Mouse (Mus musculus) heart, postnatal 25 days (tissue): ENCODE measurements around the gene Mosmo. TPM values are rescaled to one million over a fixed set of nuclear protein-coding genes. Genes with fewer than 3 reads are reported as not detected.
A peak's percentile ranks its signal among the peaks of the same experiment; 100 is the strongest.
"Not testable (repeated sequence)": the region's sequence is repeated elsewhere in the genome, so short reads cannot be mapped to it uniquely, and the experiment has no call there.

ENCODE experiments used
- DNase-seq: peaks from one replicate; pipeline ENCODE4 v3.0.0; 2022; ENCODE audit warnings: low spot score
- intact Hi-C: fragments of 180-260 bp; cut with DNase I; formaldehyde crosslinking; loops from one replicate; pipeline ENCODE4 v1.15.1; 2025
- total RNA-seq, 2 experiments: library from RNA; stranded (reverse); gene quantifications; 2 replicates each; pipeline ENCODE4 v1.2.3; 2021

The Mosmo gene
- total RNA-seq, 2 experiments from 2014 or later = 26.5 to 30.7 TPM

DNA sequence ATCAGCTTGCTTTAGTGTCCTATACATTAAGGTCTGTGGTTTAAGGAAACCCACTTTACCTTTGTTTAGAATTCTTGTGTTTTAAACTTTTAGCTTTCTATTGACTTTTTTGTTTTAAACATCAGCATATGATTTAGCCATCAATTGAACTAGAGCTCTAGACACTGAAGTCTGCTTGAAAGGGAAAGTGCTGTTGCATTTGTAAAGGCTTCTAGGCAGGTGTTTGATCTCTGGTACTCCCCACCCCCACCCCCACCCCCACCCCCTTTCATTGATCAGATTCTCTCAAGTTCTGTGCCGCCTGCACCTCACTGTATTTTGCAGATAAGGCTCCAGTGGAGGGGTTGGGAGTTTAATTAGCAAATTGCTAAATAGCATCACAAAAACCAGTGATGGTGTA lies 18.2 kb downstream of the Mosmo start:
- intact Hi-C loops = no loop called here
- no peak for DNase-seq

DNA sequence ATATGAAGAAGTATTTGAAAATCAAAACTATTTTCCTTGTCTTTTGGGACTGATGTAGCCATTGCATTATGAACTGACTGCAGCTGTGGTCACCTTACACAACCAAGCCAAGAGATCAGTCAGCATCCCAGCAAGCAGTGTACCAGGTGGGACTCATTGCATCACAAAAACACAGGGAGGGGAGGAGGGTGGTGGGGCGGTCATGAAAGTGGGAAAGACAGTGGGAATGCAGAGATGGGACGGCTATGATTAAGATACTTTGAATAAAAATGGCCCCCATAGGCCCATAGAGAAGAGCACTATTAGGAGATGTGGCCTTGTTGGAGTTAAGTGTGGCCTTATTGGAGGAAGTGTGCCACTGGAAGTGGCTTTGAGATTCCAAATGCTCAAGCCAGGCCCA lies 18.9 kb downstream of the Mosmo start:
- DNase-seq = no peak
- intact Hi-C loops = no loop called here

DNA sequence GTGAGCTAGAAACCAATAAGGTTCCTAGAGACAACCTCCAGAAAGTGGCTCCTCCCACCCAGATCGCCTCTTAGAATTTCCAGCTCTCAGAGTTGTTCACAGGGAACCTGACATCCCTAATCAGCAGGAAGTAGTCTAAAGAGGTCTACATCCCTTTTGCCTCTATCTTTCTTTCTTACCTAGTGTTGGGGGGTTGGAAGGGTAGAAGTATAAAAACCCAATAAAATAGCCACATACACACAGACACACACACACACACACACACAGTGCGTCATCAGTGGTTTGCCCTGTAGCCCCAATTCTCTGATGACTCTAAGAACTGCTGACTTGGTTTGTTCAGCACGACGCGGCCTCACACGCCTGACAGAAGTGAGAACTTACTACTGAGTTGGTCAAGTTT lies 22.2 kb downstream of the Mosmo start:
- intact Hi-C loops = no loop called here

DNA sequence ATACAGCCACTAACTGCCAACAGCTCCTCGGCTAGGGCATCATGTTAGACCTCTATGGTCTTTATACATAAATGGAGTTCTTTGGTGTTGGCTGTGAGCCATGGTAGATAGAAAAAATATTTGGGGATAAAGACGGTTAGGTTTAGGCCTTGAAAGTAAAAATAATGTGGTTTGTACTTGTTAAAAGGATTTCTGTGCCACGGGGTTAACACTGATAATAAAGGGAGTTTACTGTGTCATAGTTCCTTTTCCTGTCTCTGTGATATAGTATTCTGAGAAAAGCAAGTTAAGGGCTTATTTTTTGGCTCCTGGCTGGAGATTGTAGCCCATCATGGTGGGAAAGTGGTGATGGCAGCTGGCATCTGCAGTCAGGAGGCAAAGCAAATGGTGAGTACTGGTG lies 26.5 kb downstream of the Mosmo start:
- intact Hi-C loops = no loop called here

More for the DNA sequence above, 22.2 kb downstream of the Mosmo start:
- no peak for DNase-seq

DNA sequence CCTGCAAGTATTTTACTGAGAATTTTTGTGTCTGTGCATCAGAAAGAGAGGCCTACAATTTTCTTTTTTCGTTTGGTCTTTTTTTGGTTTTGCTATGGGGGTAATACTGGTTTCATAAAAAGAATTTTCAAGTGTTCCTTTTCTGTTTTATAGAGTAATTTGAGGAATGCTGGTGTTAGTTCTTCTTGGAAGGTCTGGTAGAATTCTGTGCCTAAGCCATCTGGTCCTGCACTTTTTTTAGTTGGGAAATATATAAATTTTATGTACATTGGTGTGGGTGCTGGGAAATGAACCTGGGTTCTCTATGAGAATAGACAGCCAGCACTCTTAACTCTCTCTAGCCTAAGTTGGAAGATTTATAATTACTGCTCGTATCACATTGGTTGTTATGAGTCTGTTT lies 34.7 kb downstream of the Mosmo start:
- no peak for DNase-seq
- intact Hi-C loops = no loop called here

More for the DNA sequence above, 26.5 kb downstream of the Mosmo start:
- DNase-seq = no peak

DNA sequence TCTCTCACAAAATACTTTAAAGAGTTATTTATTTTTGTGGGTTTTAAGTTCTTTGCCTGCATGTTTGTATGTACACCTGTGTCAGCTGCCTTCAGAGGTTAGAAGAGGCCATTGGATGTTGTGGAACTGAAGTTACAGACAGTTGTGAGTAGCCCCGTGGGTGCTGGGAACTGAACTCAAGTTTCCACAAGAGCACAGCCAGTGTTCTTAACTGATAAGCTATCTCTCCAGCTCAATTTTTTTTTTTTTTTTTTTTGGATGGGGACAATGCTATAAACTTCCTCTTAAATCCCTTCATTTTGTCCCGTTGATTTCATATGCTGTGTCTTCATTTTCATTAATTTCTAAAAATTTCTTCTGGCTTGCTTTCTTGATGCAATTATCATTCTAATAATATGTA lies 35.8 kb downstream of the Mosmo start:
- intact Hi-C loops = no loop called here
- DNase-seq = no peak

DNA sequence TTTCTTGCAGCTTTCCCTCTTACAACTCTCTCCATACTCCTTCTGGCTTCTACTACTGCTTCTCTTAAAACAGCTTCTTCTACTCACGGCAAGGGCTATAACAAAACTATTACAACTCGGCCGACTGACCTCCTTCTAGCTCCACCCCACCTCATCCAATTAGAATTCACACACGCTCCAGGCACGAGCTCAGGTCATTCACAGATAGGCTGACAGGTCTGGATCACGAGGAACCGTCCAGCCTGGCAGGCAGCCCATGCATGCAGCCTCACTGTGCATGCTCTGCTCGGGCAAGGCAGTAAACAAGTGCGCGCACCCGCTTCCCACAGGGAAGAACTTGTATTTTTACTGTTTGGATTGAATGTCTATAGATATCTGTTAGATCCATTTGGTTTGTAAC lies 36.5 kb downstream of the Mosmo start:
- intact Hi-C loops, DNase-seq: not testable (repeated sequence)

DNA sequence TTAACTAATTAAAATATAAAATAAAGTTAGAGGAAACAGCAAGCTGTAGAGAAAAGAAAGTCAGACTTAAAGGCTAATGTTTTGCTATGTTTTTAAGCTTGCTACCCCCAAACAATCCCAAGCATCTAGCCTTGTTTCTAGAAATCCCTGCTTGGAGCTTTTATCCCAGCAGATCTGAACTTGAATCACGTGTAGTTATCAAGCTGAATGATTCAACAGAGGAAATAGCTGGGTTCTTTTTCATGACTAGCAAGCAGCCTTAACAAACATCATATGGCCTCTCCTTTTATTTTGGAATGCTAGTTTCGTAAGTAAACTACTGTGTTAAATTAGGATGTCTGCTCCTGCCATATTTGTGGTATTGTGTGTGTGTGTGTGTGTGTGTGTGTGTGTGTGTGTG lies 39.8 kb downstream of the Mosmo start:
- no peak for DNase-seq
- intact Hi-C loops = loop anchor here (5.0 kb wide), 1 partner anchor 40 kb away; the partner anchor contains the start of gene Mosmo

DNA sequence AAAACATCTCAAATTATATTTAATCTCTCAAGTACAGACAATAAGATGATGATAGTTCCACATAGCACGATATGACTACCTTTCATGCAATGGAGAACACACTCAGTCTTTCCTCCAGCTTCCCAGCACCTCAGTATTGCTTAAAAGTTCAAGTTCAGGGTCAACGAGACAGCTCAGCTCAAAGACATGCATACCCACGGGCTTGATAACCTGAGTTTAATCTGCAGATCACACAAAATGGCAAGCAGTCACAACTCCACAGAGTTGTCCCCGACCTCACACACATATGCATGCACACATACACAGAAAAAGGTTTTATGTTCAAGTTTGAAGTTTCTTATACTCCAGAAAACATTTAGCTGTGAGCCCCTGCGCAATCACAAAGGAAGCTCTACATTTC lies 43.6 kb downstream of the Mosmo start:
- intact Hi-C loops = no loop called here
- DNase-seq = no peak

DNA sequence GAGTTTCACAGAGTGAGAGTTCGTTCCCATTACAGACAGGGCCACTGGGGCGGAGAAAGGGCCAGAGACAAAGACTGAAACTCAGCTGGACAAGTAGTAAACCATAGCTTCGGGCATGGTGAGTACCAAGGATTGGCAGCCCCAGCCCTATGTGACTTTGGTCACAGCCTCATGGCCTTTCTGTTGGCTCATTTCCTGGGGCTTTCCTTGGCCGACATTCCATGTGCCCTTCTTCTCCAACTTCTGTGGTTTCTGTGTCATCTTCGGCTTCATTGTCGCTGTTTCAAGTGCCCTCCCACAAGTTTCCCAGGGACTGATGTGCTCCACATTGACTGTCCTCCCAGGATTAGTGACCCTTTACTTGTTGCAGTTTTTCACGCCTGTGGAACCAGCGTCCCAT lies 44.0 kb downstream of the Mosmo start:
- intact Hi-C loops = no loop called here
- DNase-seq = no peak

DNA sequence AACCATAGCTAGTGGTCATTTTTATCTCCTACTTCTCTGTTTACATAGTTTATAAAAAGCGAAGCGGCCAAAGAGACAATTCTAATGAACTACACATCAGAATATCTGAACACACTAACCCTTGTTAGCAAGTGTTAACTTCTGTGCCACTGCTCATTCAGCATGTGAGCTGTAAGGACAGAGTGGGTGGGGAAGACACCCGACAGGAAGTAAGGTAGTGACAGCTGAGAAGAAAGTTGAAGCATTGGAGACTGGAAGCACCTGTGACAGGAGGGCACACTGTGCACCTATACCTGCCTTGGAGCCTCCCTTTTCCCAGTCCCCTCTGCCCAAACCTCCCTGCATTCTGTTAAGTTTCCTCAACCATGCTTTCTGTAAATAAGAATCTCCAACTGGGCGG lies 44.6 kb downstream of the Mosmo start:
- intact Hi-C loops = no loop called here
- DNase-seq = no peak

DNA sequence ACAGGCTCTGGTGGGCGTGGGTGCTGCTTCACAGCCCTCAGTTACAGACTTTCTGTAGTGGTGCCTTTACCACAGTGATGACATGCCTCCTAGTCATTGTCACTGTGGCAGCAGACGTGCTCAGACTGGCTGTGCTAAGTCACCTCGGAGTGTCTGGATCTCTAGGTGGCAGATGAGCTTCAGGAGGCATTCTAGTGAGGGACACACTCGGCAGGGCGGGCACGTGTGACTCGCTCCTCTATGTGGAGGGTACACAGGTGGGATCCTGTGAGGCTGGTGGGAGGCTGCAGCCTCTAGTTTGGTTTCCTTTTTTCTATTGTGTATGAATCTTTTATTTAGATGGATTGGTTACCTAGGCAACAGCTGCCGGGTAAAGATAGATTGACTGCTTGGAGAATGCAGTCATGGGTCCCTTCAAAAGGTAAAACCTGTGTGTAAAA lies 45.4 kb downstream of the Mosmo start:
- no peak for DNase-seq
- intact Hi-C loops = no loop called here

DNA sequence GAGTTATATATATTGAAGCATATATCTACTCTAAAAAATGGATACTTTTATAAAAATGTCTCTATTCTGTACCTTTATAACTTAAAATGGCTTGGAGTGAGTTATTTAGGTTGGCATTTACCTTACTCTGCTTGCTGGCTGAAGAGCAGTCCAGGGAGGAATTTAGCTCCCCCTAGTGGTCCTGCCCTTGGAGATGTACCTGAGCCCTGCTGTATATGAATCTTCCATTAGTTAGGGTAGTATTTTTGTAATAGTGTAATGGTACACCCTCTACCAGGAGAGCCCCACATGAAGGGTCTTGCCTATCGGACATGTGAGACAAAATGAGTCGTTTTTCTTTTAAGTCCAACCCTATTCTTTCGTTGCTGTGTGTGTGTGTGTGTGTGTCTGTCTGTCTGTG lies 50.2 kb downstream of the Mosmo start:
- intact Hi-C loops = loop anchor here (2.0 kb wide), 1 partner anchor 57 kb away; the partner anchor contains the start of gene Pdzd9
- DNase-seq = no peak

DNA sequence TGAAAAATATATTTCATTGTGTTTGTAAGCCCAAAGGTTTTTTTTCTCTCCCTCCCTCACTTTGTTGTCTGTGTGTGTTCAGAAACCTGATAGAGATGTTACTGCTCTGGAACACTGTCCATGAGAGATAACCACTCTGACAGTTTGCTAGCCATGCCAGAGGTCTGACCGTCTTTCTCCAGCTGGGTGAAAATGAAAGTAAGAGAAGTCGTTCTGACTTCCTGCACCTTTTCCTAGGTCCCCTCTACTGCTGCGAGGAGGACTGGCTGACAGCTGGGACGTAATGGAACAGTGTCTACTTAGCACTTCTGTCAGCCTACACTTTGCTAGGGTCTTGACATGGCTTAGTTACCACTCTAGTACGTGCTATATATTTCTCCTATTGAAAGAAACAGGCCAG lies 52.2 kb downstream of the Mosmo start:
- DNase-seq = no peak
- intact Hi-C loops = loop anchor here (2.0 kb wide), 1 partner anchor 23 kb away; no protein-coding TSS in a partner anchor

DNA sequence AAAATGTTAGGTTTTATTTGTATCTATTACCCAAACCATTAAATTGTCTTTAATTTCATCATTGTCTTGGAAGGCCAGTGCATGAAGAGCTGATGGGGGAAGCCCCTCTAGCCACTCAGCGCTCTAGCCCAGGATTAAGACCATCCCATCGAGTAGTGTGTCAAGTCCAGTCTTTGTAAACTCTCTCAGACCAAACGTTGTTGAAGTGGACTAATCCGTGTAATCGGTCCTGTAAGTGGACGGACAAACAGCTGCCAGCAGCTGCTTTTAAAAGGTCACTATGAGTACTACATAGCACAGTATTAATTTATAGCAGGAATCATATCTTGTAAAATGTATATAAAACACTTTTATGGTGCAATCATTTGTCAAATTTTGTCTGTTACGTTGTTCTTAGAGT lies 55.5 kb downstream of the Mosmo start:
- intact Hi-C loops = no loop called here
- DNase-seq = no peak

DNA sequence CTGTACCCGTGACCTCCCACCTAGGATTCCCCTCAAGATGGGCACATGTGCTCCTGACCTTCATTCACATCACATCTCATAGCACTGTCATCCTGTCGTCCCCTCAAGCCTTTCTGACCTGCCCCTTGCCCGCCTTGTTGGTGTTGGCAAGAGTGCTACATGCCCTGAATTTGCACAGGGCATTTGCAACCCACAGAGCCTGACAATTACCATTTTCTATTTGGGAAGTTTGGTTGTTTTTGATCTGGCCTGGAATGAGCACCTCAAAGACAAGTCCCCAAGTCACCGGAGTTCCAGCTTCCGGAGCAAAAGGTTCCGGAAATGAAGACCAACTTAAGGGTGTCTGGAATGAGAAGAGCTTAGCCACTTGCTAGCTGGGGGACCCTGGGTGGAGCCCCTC lies 61.6 kb downstream of the Mosmo start, which contains the start of gene Vwa3a:
Gene Vwa3a (plus strand): TSS at position 301 of the 400 bp plus-strand sequence.
- intact Hi-C loops = loop anchor here (5.0 kb wide), 1 partner anchor 83 kb away; no protein-coding TSS in a partner anchor
- no peak for DNase-seq

DNA sequence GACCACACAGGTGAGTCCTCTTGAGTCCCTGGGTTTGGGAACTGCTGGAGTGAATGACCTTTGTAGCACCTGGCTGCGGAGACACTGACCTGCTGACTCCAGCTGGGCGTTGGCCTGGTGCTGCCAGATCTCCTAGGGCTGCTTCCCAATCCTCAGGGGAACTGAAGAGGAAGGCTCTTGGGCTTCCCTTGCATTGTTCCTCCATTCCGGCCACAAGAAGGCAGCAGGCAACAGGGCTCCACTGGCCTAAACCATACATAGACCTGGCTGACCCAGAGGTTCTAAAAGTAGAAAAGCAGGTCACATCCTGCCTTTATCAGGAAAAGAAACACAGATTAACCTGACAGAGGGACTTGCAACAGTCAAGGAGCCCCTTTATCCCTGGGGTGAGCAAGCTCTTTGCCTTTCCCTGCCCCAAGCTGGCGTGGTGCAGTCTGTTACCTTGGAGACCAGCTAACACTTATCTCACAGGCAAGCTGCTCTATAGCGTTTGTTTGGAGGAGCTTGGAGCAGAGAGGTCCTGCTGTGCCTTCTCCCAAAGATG lies 62.2 kb downstream of the Mosmo start:
- intact Hi-C loops = loop anchor here (5.0 kb wide), 1 partner anchor 83 kb away; no protein-coding TSS in a partner anchor

DNA sequence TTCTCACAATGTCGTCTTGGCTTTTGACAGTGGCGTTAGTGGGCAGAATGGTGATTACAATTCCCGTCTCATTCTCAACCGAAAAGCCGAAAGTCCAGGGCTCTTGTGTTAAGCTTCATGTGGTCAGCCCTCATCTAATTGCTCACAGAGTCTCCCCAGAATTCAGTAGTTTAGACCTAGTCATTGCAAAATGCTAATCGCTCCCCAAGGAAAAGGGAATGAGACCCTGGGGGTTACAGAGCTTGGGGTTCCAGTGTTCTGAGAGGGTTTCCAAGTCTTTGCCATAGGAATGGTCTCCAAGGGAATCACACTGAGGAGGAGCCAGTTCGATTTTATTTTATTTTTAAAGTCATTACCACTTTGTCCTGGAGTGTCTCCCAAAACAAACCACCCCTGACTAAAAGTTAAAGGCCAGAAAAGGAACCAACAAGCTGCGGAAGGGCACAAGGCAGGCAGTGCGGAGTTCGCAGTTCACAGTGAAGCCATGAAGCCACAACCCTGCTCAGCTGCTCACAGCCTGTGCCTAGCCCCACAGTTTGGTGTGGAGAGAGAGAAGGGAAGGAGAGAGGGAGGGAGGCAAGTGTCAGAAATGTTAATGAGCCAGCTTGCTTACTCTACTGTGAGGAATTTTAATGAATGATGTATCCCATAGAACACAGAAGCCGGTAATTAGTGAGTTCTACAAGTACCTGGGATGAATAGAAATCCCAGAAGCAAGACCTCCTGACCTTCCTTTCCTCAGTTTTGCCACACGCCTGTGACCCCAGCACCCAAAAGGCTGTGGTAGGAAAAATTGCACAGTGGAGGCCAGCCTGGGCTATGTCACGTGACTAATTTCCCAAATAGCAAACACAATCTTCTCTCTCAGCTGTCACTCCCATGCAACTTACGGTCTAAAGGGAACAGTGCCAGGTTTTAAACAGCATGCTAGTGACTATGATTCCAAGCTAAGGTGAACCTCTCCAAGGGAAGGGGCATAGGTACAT lies 66.2 kb downstream of the Mosmo start:
- intact Hi-C loops = no loop called here

More for the DNA sequence above, 62.2 kb downstream of the Mosmo start:
- DNase-seq = peak; percentile 42

DNA sequence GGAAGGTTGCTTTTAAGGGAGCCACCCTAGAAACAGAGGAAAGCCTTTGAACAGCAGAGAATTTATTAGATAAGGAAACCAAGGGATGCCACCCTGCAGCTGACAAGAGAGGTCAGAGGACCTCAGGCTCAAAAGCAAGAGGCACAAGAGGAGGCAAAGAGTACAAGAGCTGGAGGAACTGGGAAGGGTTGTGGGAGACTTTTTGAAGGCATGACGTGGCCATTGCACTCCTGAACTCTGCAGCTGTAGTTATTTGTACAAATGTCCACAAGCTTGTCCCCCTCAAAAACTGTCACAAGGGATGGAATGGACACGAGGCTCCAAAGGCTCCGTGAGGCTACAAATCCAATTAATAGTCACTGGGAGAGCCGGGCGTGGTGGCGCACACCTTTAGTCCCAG lies 67.2 kb downstream of the Mosmo start:
- intact Hi-C loops = no loop called here
- no peak for DNase-seq

More for the DNA sequence above, 66.2 kb downstream of the Mosmo start:
- DNase-seq = no peak

DNA sequence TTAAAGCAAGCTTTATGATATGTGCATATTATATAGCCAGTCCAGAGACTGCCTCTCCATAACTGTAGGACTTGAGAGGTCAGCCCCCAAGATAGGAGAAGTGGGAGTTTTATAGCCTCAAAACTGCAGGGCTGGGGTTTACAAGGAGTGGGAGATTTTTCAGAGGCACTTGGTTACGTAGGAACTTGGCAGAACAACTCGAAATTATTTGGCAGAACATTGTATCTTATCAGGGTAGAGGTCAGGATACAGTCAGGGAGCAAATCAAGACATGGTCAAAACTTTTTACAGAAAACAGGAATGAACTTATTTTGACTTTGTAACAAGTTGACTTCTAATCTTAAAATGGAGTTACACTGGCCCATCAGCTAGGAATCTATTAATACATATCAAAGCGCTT lies 68.6 kb downstream of the Mosmo start:
- peak; percentile 40 for DNase-seq
- intact Hi-C loops = no loop called here

DNA sequence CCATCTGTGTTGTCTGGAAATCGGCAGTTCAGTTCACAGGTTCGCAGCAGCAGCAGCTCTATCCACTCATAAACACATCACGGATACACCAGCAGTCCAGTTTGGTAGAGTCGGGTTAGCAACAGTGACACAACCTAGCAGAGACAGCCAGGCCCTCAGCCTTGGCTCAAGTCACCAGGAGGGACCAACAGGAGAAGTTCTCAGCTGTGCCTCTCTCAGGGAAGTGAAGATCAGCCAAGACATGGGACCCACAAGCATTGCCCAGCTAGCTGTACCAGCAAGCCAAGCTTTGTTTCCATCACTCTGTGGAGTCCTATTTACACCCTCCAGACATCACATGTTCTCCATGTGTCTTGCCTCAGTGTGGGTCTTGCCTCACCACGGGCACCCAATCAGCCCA lies 69.4 kb downstream of the Mosmo start:
- no peak for DNase-seq
- intact Hi-C loops = no loop called here
